Mouse (Mus musculus) intestine, embryonic 14.5 days (tissue): ENCODE measurements around the gene Loxl1. TPM values are rescaled to one million over a fixed set of nuclear protein-coding genes. Genes with fewer than 3 reads are reported as not detected.
"Not testable (repeated sequence)": the region's sequence is repeated elsewhere in the genome, so short reads cannot be mapped to it uniquely, and the experiment has no call there.

Experiments
- ATAC-seq: fragments of 200-750 bp; cut with Nextera tagmentation; replicated peaks from 2 replicates; pipeline ENCODE4 v1.8.0; 2017; ENCODE audit warnings: low read depth, moderate number of reproducible peaks, moderate TSS enrichment, moderate library complexity; ENCODE audit not compliant: low FRiP score, low TSS enrichment
- DNase-seq: peaks from one replicate; pipeline ENCODE4 v3.0.0-alpha.2; 2018; ENCODE audit warnings: low spot score
- H3K27ac ChIP-seq: fragments of 300-500 bp; sonication (generic); 2 replicates; pipeline ENCODE4 v1.5.1; 2014; ENCODE audit warnings: low read depth, mild to moderate bottlenecking, control low read depth
- H3K27me3 ChIP-seq: fragments of 300-500 bp; sonication (generic); replicated peaks from 2 replicates; pipeline ENCODE4 v1.6.1; 2014; ENCODE audit warnings: low read length, control low read depth; ENCODE audit not compliant: control insufficient read depth, insufficient read depth
- H3K36me3 ChIP-seq: fragments of 300-500 bp; sonication (generic); 2 replicates; pipeline ENCODE4 v1.6.1; 2014; ENCODE audit warnings: low read length, control low read depth; ENCODE audit not compliant: control insufficient read depth, insufficient read depth
- H3K4me1 ChIP-seq: fragments of 300-500 bp; sonication (generic); replicated peaks from 2 replicates; pipeline ENCODE4 v1.6.1; 2014; ENCODE audit warnings: low read length, control low read depth, mixed read lengths; ENCODE audit not compliant: control insufficient read depth, insufficient read depth
- H3K4me2 ChIP-seq: fragments of 300-500 bp; sonication (generic); 2 replicates; pipeline ENCODE4 v1.6.1; 2014; ENCODE audit warnings: low read length
- H3K4me3 ChIP-seq: fragments of 300-500 bp; sonication (generic); 2 replicates; pipeline ENCODE4 v1.5.1; 2014; ENCODE audit warnings: low read depth, low read length, control low read depth, mixed read lengths
- H3K9ac ChIP-seq: fragments of 300-500 bp; sonication (generic); 2 replicates; pipeline ENCODE4 v1.6.1; 2014; ENCODE audit warnings: mild to moderate bottlenecking, low read length
- H3K9me3 ChIP-seq: fragments of 300-500 bp; sonication (generic); 2 replicates; pipeline ENCODE4 v1.6.1; 2016; ENCODE audit warnings: low read length, control low read depth; ENCODE audit not compliant: control insufficient read depth
- WGBS: fragments of 180-500 bp; shearing (Covaris S2); extraction: QIAGEN DNeasy Blood & Tissue Kit; methylation state at CpG from one replicate; pipeline ENCODE4 v1.1.7; 2014; 5-methylcytosine and 5-hydroxymethylcytosine counted together
- polyA plus RNA-seq: library from polyadenylated mRNA; unstranded; fragments of >200 nt; fragmentation: Nextera tagmentation; extraction: Ambion mirVana; gene quantifications from 2 replicates; pipeline ENCODE4 v1.2.1, GENCODE M21; 2014

Gene Loxl1
- polyA plus RNA-seq, 1 experiment from 2014 or later, result 31.8 TPM

- Histone ChIP-seq H3K4me2 (peak overlapping the region; percentile 58), H3K27ac (peak overlapping the region; percentile 54; the same call in 1 of the 2 replicates), H3K36me3 (peaks cover 20% of the 10 kb centered on the region; the same call in 1 of the 2 replicates), H3K9ac (peak overlapping the region; percentile 73), H3K4me3 (peak overlapping the region; percentile 80)
- H3K9me3 ChIP-seq, H3K4me1 ChIP-seq, H3K27me3 ChIP-seq, ATAC-seq, DNase-seq: not testable (repeated sequence)
- WGBS, result 67% methylated on average over 5 of the region's 5 CpGs
Measured at GRCm38 (mm10) chr9:58253805-58254122, 59.2 kb downstream of the Loxl1 start.

- ATAC-seq (peak; percentile 93), DNase-seq (peak; percentile 99)
- Histone ChIP-seq H3K36me3 (peaks cover 17% of the 10 kb centered on the region; the same call in 1 of the 2 replicates), H3K4me3 (peak within 1 kb of the TSS; percentile 80), H3K9me3 (no peaks in the 10 kb centered on the region), H3K27me3 (no peaks in the 10 kb centered on the region), H3K4me1 (peaks cover 13% of the 10 kb centered on the region), H3K27ac (peak within 1 kb of the TSS; percentile 54; the same call in 1 of the 2 replicates), H3K4me2 (peak within 1 kb of the TSS; percentile 58), H3K9ac (peak within 1 kb of the TSS; percentile 73)
- under 1% methylated on average over 29 of the region's 31 CpGs for WGBS
Measured at GRCm38 (mm10) chr9:58253033-58253804, 59.8 kb downstream of the Loxl1 start, which contains the start of gene Stoml1. Gene Stoml1 (plus strand): TSS chr9:58253164.

- not testable (repeated sequence) for ATAC-seq, H3K27me3 ChIP-seq, H3K4me3 ChIP-seq, H3K9me3 ChIP-seq, DNase-seq, H3K4me2 ChIP-seq, H3K9ac ChIP-seq, H3K27ac ChIP-seq, H3K36me3 ChIP-seq
- 90% methylated on average over 1 of the region's 1 CpGs for WGBS
- peaks cover 29% of the 10 kb centered on the region for H3K4me1 ChIP-seq
Measured at GRCm38 (mm10) chr9:58250730-58251129, 62.3 kb downstream of the Loxl1 start.

- DNase-seq (no peak), ATAC-seq (no peak)
- no peaks in the 10 kb centered on the region for H3K9me3 ChIP-seq
- peak overlapping the region; percentile 73 for H3K27ac ChIP-seq
- H3K36me3 ChIP-seq, result peaks cover 3% of the 10 kb centered on the region; the same call in 1 of the 2 replicates
- H3K9ac ChIP-seq, result no peak overlapping the region
- no peak overlapping the region for H3K4me3 ChIP-seq
- no peaks in the 10 kb centered on the region for H3K27me3 ChIP-seq
- H3K4me1 ChIP-seq, result peaks cover 29% of the 10 kb centered on the region
- H3K4me2 ChIP-seq, result peak overlapping the region; percentile 80
- WGBS, result 78% methylated on average over 8 of the region's 8 CpGs
Measured at GRCm38 (mm10) chr9:58250322-58250721, 62.7 kb downstream of the Loxl1 start.

- DNase-seq (peak; percentile 82), ATAC-seq (peak; percentile 53; the same call in 1 of the 2 replicates)
- Histone ChIP-seq H3K36me3 (peaks cover 3% of the 10 kb centered on the region; the same call in 1 of the 2 replicates), H3K9me3 (no peaks in the 10 kb centered on the region), H3K4me2 (peak within 1 kb of the TSS; percentile 80), H3K4me3 (peak within 1 kb of the TSS; percentile 65), H3K9ac (peak within 1 kb of the TSS; percentile 65), H3K27ac (peak within 1 kb of the TSS; percentile 73), H3K27me3 (no peaks in the 10 kb centered on the region), H3K4me1 (peaks cover 29% of the 10 kb centered on the region)
- WGBS, result under 1% methylated on average over 16 of the region's 16 CpGs
Measured at GRCm38 (mm10) chr9:58249592-58250192, 63.3 kb downstream of the Loxl1 start, which contains the start of gene Pml. Gene Pml (minus strand): TSS chr9:58249786.

- peaks cover 29% of the 10 kb centered on the region for H3K4me1 ChIP-seq
- DNase-seq (no peak), ATAC-seq (no peak)
- H3K9ac ChIP-seq, result peak overlapping the region; percentile 65
- H3K36me3 ChIP-seq, result peaks cover 3% of the 10 kb centered on the region; the same call in 1 of the 2 replicates
- WGBS, result 31% methylated on average over 7 of the region's 7 CpGs
- peak overlapping the region; percentile 73 for H3K27ac ChIP-seq
- peak overlapping the region; percentile 80 for H3K4me2 ChIP-seq
- no peaks in the 10 kb centered on the region for H3K9me3 ChIP-seq
- H3K27me3 ChIP-seq, result no peaks in the 10 kb centered on the region
- peak overlapping the region; percentile 65 for H3K4me3 ChIP-seq
Measured at GRCm38 (mm10) chr9:58248746-58249413, 64.1 kb downstream of the Loxl1 start.

- DNase-seq, result peak; percentile 82
- Histone ChIP-seq H3K4me3 (peak overlapping the region; percentile 23), H3K27me3 (no peaks in the 10 kb centered on the region), H3K9me3 (no peaks in the 10 kb centered on the region), H3K4me1 (peaks cover 35% of the 10 kb centered on the region), H3K27ac (peak overlapping the region; percentile 22; the same call in 1 of the 2 replicates), H3K4me2 (peak overlapping the region; percentile 50), H3K36me3 (peaks cover 3% of the 10 kb centered on the region; the same call in 1 of the 2 replicates), H3K9ac (peak overlapping the region; percentile 39)
- ATAC-seq, result peak; percentile 44; the same call in 1 of the 2 replicates
- WGBS, result 17% methylated on average over 25 of the region's 25 CpGs
Measured at GRCm38 (mm10) chr9:58247064-58247759, 65.8 kb downstream of the Loxl1 start.

GRCm38 (mm10) chr9:58246083-58246591 is 66.8 kb downstream of the Loxl1 start:
- no peak overlapping the region for H3K4me3 ChIP-seq
- no peaks in the 10 kb centered on the region for H3K27me3 ChIP-seq
- no peak overlapping the region for H3K27ac ChIP-seq
- no peak for DNase-seq
- ATAC-seq, result no peak
- H3K9ac ChIP-seq, result no peak overlapping the region
- H3K9me3 ChIP-seq, result no peaks in the 10 kb centered on the region
- peaks cover 3% of the 10 kb centered on the region; the same call in 1 of the 2 replicates for H3K36me3 ChIP-seq
- WGBS, result 71% methylated on average over 4 of the region's 4 CpGs
- no peak overlapping the region for H3K4me2 ChIP-seq
- peaks cover 44% of the 10 kb centered on the region for H3K4me1 ChIP-seq
